Mouse (Mus musculus) megakaryocyte progenitor cell, adult 5-6 weeks (primary cell): ENCODE data around the gene Alpk1. TPM values are rescaled to one million over a fixed set of nuclear protein-coding genes. Genes with fewer than 3 reads are reported as not detected.

Experiments
- ATAC-seq: replicated peaks from 2 replicates; pipeline ENCODE4 v1.8.0; 2016; ENCODE audit warnings: mild to moderate bottlenecking, moderate TSS enrichment, inconsistent platforms; ENCODE audit not compliant: poor library complexity
- total RNA-seq, 2 experiments: library from RNA; stranded (forward) in 1 of 2; stranded (reverse) in 1 of 2; fragments of 157-497, 149-512 nt in 1 of 2; fragments of 200-1000 nt in 1 of 2; gene quantifications; 2 replicates each; pipeline versions ENCODE4 v1.2.3 to v1.2.4; 2015 to 2017

Gene Alpk1
- total RNA-seq, 2 experiments from 2014 or later, result 10.3 to 13.6 TPM

DNA sequence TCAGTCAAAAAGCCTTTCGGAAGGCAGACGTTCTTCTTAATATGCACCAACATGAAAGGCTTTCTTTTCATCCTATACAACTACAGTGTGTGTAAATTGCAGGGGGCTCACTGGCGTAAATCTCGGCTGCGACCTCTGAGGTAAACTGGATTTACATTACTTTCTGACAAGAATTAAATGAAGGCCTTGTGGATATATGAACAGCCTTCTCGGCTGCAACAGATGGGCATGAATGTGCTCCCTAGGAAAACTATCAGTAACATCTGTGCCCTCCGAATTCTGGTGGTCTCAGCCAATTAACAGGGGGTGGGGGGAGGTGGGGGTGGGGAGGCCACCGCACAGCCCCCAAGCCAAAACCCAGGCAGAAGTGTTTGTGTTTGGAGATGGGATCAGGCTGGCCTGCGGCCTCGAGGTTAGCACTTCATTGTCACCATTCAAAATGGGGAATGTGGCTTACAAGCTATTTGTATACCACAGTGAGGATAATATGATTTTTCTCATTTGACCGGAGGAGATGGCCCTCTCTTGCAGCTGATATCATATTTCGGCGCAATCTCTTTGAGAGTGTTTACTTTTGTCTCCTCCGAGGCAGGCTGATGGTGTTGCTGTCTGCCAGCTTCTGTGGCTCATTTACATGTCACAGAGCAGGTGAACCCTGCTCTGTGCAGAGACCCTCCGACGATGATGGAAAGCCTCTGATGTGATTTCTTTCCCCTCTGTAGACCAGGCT lies 34.3 kb downstream of the Alpk1 start:
- ATAC-seq, result no peak

- ATAC-seq, result no peak
Measured at GRCm38 (mm10) chr3:127745504-127745903, 34.8 kb downstream of the Alpk1 start.

DNA sequence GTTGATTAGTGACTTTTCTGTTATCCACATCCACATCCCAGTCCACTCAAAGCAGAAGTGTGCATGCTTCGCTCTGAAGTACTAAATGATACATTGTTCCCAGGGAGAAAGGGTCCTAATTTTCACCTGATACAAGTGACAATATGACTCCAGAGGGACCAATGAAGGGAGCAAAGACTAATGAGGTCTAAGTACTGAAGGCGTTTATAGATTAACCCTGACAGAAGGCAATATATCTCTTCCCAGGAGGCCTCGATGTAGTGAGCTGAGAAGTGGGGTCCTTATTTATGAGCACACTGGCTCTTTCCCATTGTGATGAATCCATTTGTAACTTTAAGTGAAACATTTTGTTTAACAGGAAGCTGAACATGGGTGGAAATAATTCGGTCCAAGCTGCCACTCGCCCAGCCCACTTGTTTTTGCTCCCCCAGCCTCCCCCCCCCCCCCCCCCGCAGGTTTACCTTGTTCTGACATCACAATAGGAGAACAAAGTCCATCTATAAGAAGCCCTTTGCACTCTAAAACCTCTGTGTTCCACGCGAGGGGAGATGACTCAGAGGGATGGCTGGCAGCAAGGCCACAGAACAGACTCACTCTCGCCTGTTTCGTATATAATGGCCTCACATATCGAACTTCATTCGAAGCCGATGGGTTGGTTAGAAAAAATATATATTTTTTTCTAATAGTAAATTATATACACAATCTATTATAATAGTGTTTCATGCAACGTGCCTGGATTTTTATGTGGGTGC lies 36.5 kb downstream of the Alpk1 start:
- no peak for ATAC-seq

GRCm38 (mm10) chr3:127741473-127741872 lies 38.9 kb downstream of the Alpk1 start:
- peak; percentile 63 for ATAC-seq

- ATAC-seq, result no peak
Measured at GRCm38 (mm10) chr3:127737876-127738275, 42.5 kb downstream of the Alpk1 start.

- no peak for ATAC-seq
Measured at GRCm38 (mm10) chr3:127735395-127735794, 44.9 kb downstream of the Alpk1 start.

- no peak for ATAC-seq
Measured at GRCm38 (mm10) chr3:127729513-127730137, 50.7 kb downstream of the Alpk1 start.

- ATAC-seq, result no peak
Measured at GRCm38 (mm10) chr3:127728851-127729512, 51.3 kb downstream of the Alpk1 start.

GRCm38 (mm10) chr3:127728046-127728445 lies 52.3 kb downstream of the Alpk1 start:
- no peak for ATAC-seq

- no peak for ATAC-seq
Measured at GRCm38 (mm10) chr3:127720948-127721347, 59.4 kb downstream of the Alpk1 start.

DNA sequence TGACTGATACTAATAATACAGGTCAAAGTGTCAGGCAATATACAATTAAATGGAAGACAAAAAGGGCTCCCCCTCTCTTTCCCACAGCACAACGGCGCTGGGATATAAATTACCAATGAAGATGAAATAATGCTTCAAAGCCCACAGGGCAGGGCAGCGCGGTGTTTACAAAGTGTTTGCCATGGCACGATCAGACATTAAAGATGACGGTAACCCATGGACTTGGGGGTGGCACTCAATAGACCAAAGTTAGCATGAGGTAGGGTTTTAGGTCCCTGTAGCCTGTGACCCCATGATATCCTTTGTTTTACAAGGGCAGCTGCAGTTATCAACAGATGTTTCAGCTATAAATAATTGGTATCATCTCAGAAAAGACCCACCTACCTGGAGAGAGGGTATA lies 60.3 kb downstream of the Alpk1 start:
- ATAC-seq, result no peak

DNA sequence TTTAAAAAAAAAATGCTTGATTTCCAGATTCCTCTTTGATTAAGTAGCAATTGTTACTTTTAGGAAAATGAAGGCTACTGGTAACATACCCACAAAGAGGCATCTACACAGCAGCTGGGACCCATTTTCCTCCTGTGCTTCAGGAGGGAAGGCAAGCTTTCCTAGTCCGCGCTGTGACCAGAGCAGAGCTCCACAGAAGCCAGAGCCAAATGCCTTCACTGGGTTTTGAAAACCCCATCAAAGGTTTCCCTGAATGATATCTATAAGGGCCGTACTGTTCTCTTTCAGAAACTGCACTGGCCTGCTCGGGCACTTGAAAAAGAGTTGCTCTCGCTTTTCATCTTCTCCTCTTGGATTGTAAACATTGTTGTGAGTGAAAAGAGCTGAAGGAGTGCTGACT lies 60.7 kb downstream of the Alpk1 start:
- no peak for ATAC-seq

GRCm38 (mm10) chr3:127716759-127717158 lies 63.6 kb downstream of the Alpk1 start:
- no peak for ATAC-seq

DNA sequence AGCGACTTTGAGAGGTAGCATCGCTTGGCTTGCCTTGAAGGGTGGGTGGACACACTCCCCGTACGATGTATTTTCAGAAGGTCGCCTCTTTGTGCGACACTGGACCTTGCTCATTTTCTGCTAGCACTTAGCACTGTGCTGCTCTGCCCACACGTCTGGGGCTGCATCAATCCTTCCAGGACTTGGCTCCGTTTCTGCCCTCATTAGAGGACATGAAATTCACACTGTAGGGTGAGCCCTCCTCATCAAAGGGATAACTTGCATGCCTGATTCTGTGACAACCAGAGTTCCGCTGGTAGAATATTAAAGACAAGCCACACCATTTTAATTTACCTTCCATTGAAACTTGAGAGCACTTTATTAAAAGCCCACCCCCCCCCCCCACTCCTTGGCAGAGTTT lies 67.2 kb downstream of the Alpk1 start:
- ATAC-seq, result no peak

DNA sequence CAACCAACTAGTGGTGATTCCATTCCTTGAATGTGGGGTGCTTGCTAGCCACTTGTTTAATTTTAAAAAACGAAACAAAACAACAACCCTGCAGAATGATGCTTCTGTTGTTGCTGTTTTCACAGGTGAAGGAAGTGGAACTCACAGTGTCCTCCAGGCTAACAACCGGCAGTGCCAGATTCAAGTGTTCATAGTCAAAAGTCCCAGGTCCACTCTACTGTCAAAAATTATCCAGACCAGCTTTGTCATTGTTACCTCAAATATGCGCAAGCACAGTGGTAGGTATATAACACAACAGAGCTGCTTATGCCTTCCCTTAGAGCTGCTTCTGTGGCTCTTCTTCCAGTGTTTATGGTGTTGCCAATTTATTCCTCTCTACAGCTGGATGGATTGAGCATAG lies 68.8 kb downstream of the Alpk1 start:
- no peak for ATAC-seq

DNA sequence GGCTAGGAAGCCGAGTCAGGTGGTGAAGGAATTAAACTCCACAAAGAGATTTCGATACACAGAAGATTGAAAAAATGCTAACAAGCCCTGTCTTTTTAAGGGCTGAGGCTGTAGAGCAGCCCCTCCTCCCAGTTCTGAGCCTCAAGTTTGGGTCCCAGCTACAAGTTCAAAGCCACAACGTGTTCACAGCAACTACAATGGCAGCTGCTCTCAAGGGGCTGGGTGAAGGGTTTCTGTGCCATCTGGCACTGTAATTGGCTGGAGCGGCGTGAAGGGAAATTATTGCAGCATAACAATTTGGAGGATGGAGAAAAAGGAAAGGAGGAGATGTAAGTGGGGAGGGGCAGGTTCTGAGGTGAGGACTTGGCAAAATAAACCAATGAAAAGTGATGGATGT lies 73.2 kb downstream of the Alpk1 start:
- ATAC-seq, result no peak

- no peak for ATAC-seq
Measured at GRCm38 (mm10) chr3:127706445-127707088, 73.8 kb downstream of the Alpk1 start.

- no peak for ATAC-seq
Measured at GRCm38 (mm10) chr3:127705515-127706444, 74.5 kb downstream of the Alpk1 start.

DNA sequence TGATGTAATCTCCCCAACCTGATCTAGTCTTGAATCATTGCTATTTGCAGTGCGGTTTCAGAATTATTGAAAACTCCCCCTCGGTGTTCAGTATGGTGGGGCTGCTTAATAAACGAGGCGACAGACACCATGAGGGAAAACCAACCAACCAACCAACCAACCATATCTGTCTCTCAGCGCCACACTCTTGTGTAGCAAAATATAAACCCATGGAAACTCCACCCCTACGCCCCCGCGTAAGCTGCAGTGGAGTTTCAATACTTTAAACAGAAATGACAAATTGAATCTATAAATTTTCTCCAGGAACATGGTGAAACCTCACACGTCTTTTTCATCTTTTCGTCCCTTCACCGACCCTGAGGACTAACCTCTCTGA lies 75.2 kb downstream of the Alpk1 start:
- ATAC-seq, result no peak
